Mouse (Mus musculus) embryonic fibroblast, embryonic 13.5 days (primary cell): ENCODE data around the gene Srgn.

Experiments used
- CTCF ChIP-seq: IDR thresholded peaks from 2 replicates; pipeline ENCODE4 v1.5.1; 2011; ENCODE audit warnings: mild to moderate bottlenecking, control low read depth, low read length, moderate library complexity, borderline replicate concordance; ENCODE audit not compliant: insufficient read depth
- POLR2A ChIP-seq: IDR thresholded peaks from 2 replicates; pipeline ENCODE4 v1.6.1; 2011; ENCODE audit warnings: low read depth, mild to moderate bottlenecking, control low read depth, low read length, moderate library complexity

DNA sequence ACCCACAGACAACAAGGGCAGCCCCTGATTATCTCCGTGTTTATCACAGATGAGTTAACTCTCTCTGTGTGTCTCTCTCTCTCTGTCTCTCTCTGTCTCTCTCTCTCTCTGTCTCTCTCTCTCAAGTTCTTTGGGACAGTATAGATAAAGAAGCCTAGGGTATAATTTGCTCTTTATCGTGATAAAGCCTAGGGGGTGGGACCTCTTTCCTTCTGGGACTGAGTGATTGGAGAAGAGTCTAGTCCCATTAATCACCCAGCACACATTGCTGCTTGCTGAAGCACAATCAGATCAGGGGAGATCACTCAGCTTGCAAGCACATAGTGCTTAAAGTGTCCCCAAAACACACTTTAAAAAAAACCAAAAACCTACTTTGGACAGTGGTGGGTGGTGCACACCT, 6.3 kb downstream of the Srgn start:
- TF ChIP-seq CTCF = no peak
- no peak for TF ChIP-seq POLR2A
